8 mouse cellular contexts compared by ENCODE assay signal in the genomic region with DNA sequence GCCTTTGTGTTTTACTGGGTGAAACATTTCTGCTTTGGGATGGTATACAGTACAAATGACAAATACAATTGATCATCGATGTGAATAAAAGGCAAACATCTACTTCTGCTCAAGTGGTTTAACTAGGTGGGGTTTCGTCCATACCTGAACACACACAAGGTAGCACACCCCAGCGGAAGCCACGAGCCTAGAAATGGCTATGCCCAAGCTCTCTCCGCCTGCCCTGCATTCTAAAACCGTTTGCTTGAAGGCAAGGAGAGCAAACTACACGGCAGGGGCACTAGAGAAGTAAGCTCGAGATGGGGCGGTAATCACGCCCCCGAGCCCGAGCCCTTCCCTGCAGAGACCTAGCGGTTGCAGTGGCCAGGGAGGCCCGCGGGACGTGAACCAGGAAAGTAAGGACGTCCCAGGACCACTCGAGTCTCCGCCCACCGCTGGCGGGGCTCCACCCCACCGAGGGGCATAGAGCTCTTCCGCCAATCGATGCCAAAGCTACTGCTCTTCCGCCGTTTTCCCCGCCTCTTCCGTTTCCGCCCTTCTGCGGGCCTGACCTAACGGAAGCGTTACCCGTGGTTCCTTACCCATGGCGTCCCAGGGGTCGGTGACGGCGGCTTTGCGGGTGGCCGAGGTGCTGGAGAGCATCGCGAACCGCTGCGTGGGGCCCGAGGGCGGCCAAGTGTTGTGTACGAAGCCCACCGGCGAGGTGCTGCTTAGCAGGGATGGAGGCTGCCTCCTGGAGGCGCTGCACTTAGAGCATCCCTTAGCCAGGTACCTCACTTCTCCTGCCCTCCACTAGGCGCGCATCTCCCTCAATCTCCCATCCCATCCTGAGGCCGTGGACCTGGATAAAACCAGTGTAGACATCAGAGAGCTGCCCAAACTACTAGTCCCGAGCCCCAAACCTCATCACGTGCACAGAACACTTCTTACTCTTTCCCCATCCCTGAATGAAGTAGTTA. TPM values are rescaled to one million over a fixed set of nuclear protein-coding genes. Genes with fewer than 3 reads are reported as not detected.
DNase-seq lines count a peak whose midpoint lies in the region; ATAC-seq and TF ChIP-seq lines count a peak whose summit lies in the region.

A gene (plus strand): TSS at position 540 of the 959 bp plus-strand sequence.

- no peaks in the 10 kb centered on the region; the same call in 1 of the 2 replicates for H3K79me2 ChIP-seq in CH12.LX (replicated peaks; ENCODE audit: control insufficient read depth, extremely low read depth, insufficient read depth, poor library complexity, severe bottlenecking)

- peak; percentile 42 for TF ChIP-seq RAD21 in CH12.LX (IDR thresholded peaks at IDR 0.05; ENCODE audit: low read depth, low read length)

- peak; percentile 99 for ATAC-seq in forebrain, embryonic 12.5 days (ENCODE audit: low FRiP score)
- peak; percentile 99 for ATAC-seq in heart, postnatal 0 days (ENCODE audit: insufficient read depth, low read depth)
- peak; percentile 99 for ATAC-seq in liver, embryonic 16.5 days (ENCODE audit: low read depth)
- peak; percentile 100 for ATAC-seq in neural tube, embryonic 13.5 days (ENCODE audit: low read depth)

- peak within 1 kb of the TSS; percentile 94 for H3K4me2 ChIP-seq in CH12.LX (ENCODE audit: insufficient read depth, low read depth, poor library complexity, severe bottlenecking)
- H3K4me2 ChIP-seq in forebrain, embryonic 12.5 days: peak within 1 kb of the TSS; percentile 61
- peak within 1 kb of the TSS; percentile 74 for H3K4me2 ChIP-seq in heart, postnatal 0 days (ENCODE audit: low read depth, low read length)
- peak within 1 kb of the TSS; percentile 82 for H3K4me2 ChIP-seq in liver, embryonic 16.5 days (ENCODE audit: low read depth, low read length)
- peak within 1 kb of the TSS; percentile 65 for H3K4me2 ChIP-seq in neural tube, embryonic 13.5 days

- peak; percentile 33 to 83; a peak in 3 of 4 replicates for TF ChIP-seq CTCF in CH12.LX (conservative IDR thresholded peaks at IDR 0.05 in 1 of 2, IDR thresholded peaks at IDR 0.05 in 1 of 2; ENCODE audit: low read depth in 2 of 2, low read length in 2 of 2)
- TF ChIP-seq CTCF in heart, postnatal 0 days (IDR thresholded peaks at IDR 0.05; ENCODE audit: low read depth): peak; percentile 62
- peak; percentile 63; the same call in 1 of the 2 replicates for TF ChIP-seq CTCF in testis, adult 2 months (IDR thresholded peaks at IDR 0.05; ENCODE audit: control insufficient read depth, insufficient read depth, insufficient replicate concordance, low read depth, low read length)

- H3K27ac ChIP-seq in CH12.LX (ENCODE audit: insufficient read depth, low read depth): peak within 1 kb of the TSS; percentile 56
- H3K27ac ChIP-seq in forebrain, embryonic 12.5 days: peak within 1 kb of the TSS; percentile 85
- peak within 1 kb of the TSS; percentile 71 for H3K27ac ChIP-seq in heart, postnatal 0 days (ENCODE audit: low read depth)
- H3K27ac ChIP-seq in liver, embryonic 16.5 days (ENCODE audit: low read length): no peak within 1 kb of the TSS
- peak within 1 kb of the TSS; percentile 88 for H3K27ac ChIP-seq in neural tube, embryonic 13.5 days (replicated peaks)
- H3K27ac ChIP-seq in testis, adult 2 months (ENCODE audit: control insufficient read depth, insufficient read depth, low read depth, low read length): peak within 1 kb of the TSS; percentile 95

- DNase-seq in CH12.LX (ENCODE audit: extremely low read depth): peak; percentile 97
- DNase-seq in c-Kit-positive CD71-positive TER-119-positive erythroid progenitor cells, embryonic 14.5 days (ENCODE audit: low spot score): peak; percentile 91
- peak; percentile 98 for DNase-seq in heart, postnatal 0 days (ENCODE audit: low spot score)
- DNase-seq in kidney, postnatal 4 days: peak; percentile 96 to 98

- peak; percentile 94 for TF ChIP-seq POLR2A in CH12.LX (IDR thresholded peaks at IDR 0.05; ENCODE audit: low read depth, low read length)
- peak; percentile 93 for TF ChIP-seq POLR2A in testis, adult 2 months (IDR thresholded peaks at IDR 0.05; ENCODE audit: control insufficient read depth, low read depth, low read length)

- H3K4me1 ChIP-seq in CH12.LX (ENCODE audit: control insufficient read depth in 1 of 2, insufficient read depth in 2 of 2): peaks cover 0 to 23% of the 10 kb centered on the region in 2 experiments; a peak in 2 of 4 replicates
- peaks cover 11% of the 10 kb centered on the region; the same call in 1 of the 2 replicates for H3K4me1 ChIP-seq in forebrain, embryonic 12.5 days
- 0 out of 2 replicates have a peak, but pooled peaks cover 8% of the 10 kb centered on the region for H3K4me1 ChIP-seq in heart, postnatal 0 days (ENCODE audit: control insufficient read depth, insufficient read depth)
- H3K4me1 ChIP-seq in liver, embryonic 16.5 days (ENCODE audit: control insufficient read depth, low read depth, low read length): peaks cover 12% of the 10 kb centered on the region
- H3K4me1 ChIP-seq in neural tube, embryonic 13.5 days (replicated peaks): peaks cover 15% of the 10 kb centered on the region
- no peaks in the 10 kb centered on the region; the same call in none of the 2 replicates for H3K4me1 ChIP-seq in testis, adult 2 months (ENCODE audit: control insufficient read depth, insufficient read depth, low read length)

- H3K9me3 ChIP-seq in CH12.LX (replicated peaks; ENCODE audit: low read length): no peaks in the 10 kb centered on the region
- H3K9me3 ChIP-seq in forebrain, embryonic 12.5 days: no peaks in the 10 kb centered on the region
- no peaks in the 10 kb centered on the region for H3K9me3 ChIP-seq in heart, postnatal 0 days (replicated peaks; ENCODE audit: control insufficient read depth, low read length)
- no peaks in the 10 kb centered on the region for H3K9me3 ChIP-seq in liver, embryonic 16.5 days (replicated peaks; ENCODE audit: control insufficient read depth, low read length)
- H3K9me3 ChIP-seq in neural tube, embryonic 13.5 days: no peaks in the 10 kb centered on the region

- TF ChIP-seq EP300 in CH12.LX (IDR thresholded peaks at IDR 0.05; ENCODE audit: low read length): no peak
- TF ChIP-seq EP300 in heart, postnatal 0 days (IDR thresholded peaks at IDR 0.05; ENCODE audit: low read depth): no peak

- H3K36me3 ChIP-seq in CH12.LX (replicated peaks in 1 of 2; ENCODE audit: control insufficient read depth in 1 of 2, insufficient read depth in 1 of 2, low read length in 1 of 2): peaks cover under 1 to 21% of the 10 kb centered on the region in 2 experiments
- H3K36me3 ChIP-seq in forebrain, embryonic 12.5 days (replicated peaks): no peaks in the 10 kb centered on the region
- H3K36me3 ChIP-seq in heart, postnatal 0 days (replicated peaks; ENCODE audit: control insufficient read depth, insufficient read depth, low read length): peaks cover 7% of the 10 kb centered on the region; the same call in 1 of the 2 replicates
- peaks cover under 1% of the 10 kb centered on the region for H3K36me3 ChIP-seq in liver, embryonic 16.5 days (ENCODE audit: control insufficient read depth, insufficient read depth)
- peaks cover under 1% of the 10 kb centered on the region for H3K36me3 ChIP-seq in neural tube, embryonic 13.5 days
- no peaks in the 10 kb centered on the region for H3K36me3 ChIP-seq in testis, adult 2 months (ENCODE audit: control insufficient read depth, insufficient read depth, low read length)

- dilution Hi-C loops in CH12.LX (cut with MboI; ENCODE audit: extremely low pct_ligation_motif_present, extremely low pct_unique_long_range_greater_than_20kb, low sequenced_read_pairs): no loop called here

- in situ Hi-C loops in CH12.LX (cut with MboI; ENCODE audit: low pct_ligation_motif_present, low pct_unique_long_range_greater_than_20kb, low sequenced_read_pairs): no loop called here

- H3K9ac ChIP-seq in CH12.LX (ENCODE audit: insufficient read depth, low read depth): peak within 1 kb of the TSS; percentile 86
- peak within 1 kb of the TSS; percentile 62 for H3K9ac ChIP-seq in forebrain, embryonic 12.5 days
- H3K9ac ChIP-seq in heart, postnatal 0 days (replicated peaks; ENCODE audit: low read depth, low read length): peak within 1 kb of the TSS; percentile 56
- H3K9ac ChIP-seq in liver, embryonic 16.5 days (ENCODE audit: low read depth, low read length): peak within 1 kb of the TSS; percentile 66
- peak within 1 kb of the TSS; percentile 71 for H3K9ac ChIP-seq in neural tube, embryonic 13.5 days

- 1% methylated on average over 54 of the region's 54 CpGs for WGBS in forebrain, embryonic 12.5 days
- WGBS in heart, postnatal 0 days: 2% methylated on average over 53 of the region's 54 CpGs
- under 1% methylated on average over 54 of the region's 54 CpGs for WGBS in liver, embryonic 16.5 days (ENCODE audit: insufficient replicate concordance)
- WGBS in neural tube, embryonic 13.5 days: 1% methylated on average over 54 of the region's 54 CpGs

- H3K27me3 ChIP-seq in CH12.LX (replicated peaks): no peaks in the 10 kb centered on the region
- H3K27me3 ChIP-seq in forebrain, embryonic 12.5 days: no peaks in the 10 kb centered on the region
- no peaks in the 10 kb centered on the region for H3K27me3 ChIP-seq in heart, postnatal 0 days (ENCODE audit: control insufficient read depth, insufficient read depth, low read length)
- no peaks in the 10 kb centered on the region for H3K27me3 ChIP-seq in liver, embryonic 16.5 days (ENCODE audit: control insufficient read depth, insufficient read depth, low read depth, low read length)
- H3K27me3 ChIP-seq in neural tube, embryonic 13.5 days: no peaks in the 10 kb centered on the region
- H3K27me3 ChIP-seq in testis, adult 2 months (ENCODE audit: control insufficient read depth, insufficient read depth, low read length): no peaks in the 10 kb centered on the region

- peak within 1 kb of the TSS; percentile 72 to 86 (median 76) for H3K4me3 ChIP-seq in CH12.LX (replicated peaks in 1 of 3; ENCODE audit: low read depth in 2 of 3, low read length in 2 of 3, poor library complexity in 1 of 3)
- H3K4me3 ChIP-seq in forebrain, embryonic 12.5 days (replicated peaks): peak within 1 kb of the TSS; percentile 69
- peak within 1 kb of the TSS; percentile 68 for H3K4me3 ChIP-seq in heart, postnatal 0 days (ENCODE audit: low read depth, low read length)
- peak within 1 kb of the TSS; percentile 86 for H3K4me3 ChIP-seq in liver, embryonic 16.5 days (ENCODE audit: low read depth, low read length)
- peak within 1 kb of the TSS; percentile 54 for H3K4me3 ChIP-seq in neural tube, embryonic 13.5 days
- peak within 1 kb of the TSS; percentile 100 for H3K4me3 ChIP-seq in testis, adult 2 months (ENCODE audit: control insufficient read depth, low read depth, low read length)

RNA-seq across cellular contexts. Expression of the gene that starts here (rescaled TPM):
- total RNA-seq in CH12.LX (2012; rRNA removed) (4.1 and 4.5 TPM in 2 replicates), CH12.LX (2014; rRNA removed) (4.8 and 6.0 TPM in 2 replicates)
- 2.2 and 3.0 TPM in 2 replicates for polyA plus RNA-seq in CH12.LX (2012; ENCODE audit: insufficient read length, low read depth)
- 6.6 and 6.7 TPM in 2 replicates for polyA plus RNA-seq in forebrain, embryonic 12.5 days (2016; fragmentation: Nextera tagmentation; extraction: Ambion mirVana)
- total RNA-seq in heart, postnatal 0 days (2014; rRNA removed; ENCODE audit: low replicate concordance): 2.5 and 7.2 TPM in 2 replicates
- polyA plus RNA-seq in heart, postnatal 0 days (2015; fragmentation: Nextera tagmentation; extraction: Ambion mirVana): 2.5 and 3.2 TPM in 2 replicates
- 0.91 and 1.4 TPM in 2 replicates for polyA plus RNA-seq in liver, embryonic 16.5 days (2015; fragmentation: Nextera tagmentation; extraction: Ambion mirVana)
- 6.3 and 6.4 TPM in 2 replicates for polyA plus RNA-seq in neural tube, embryonic 13.5 days (2015; fragmentation: Nextera tagmentation; extraction: Ambion mirVana)
- 5.3 and 6.8 TPM in 2 replicates for polyA plus RNA-seq in testis, adult 2 months (2012; rRNA removed)
